Mouse (Mus musculus) MEL (cell line): ENCODE measurements at regions not wholly inside any gene's neighbourhood (a gene's known extent, or its start where the extent isn't known, plus 50 kb on each side); places are given as distances from the start of the nearest gene placed in this dataset.

Source experiments
- DNase-seq: peaks from one replicate; pipeline ENCODE4 v3.0.0; 2011; ENCODE audit warnings: low read depth, low spot score
- H3K27ac ChIP-seq: 2 replicates; pipeline ENCODE4 v1.5.1; 2012; ENCODE audit warnings: low read depth, mild to moderate bottlenecking, control low read depth, low read length, moderate library complexity; ENCODE audit not compliant: control insufficient read depth
- H3K27me3 ChIP-seq, 2 experiments: fragments of 150-350 bp in 1 of 2; sonication (generic) in 1 of 2; 2 replicates each; pipeline ENCODE4 v1.6.1; 2012; ENCODE audit warnings: low read length in 2 of 2, mild to moderate bottlenecking in 2 of 2, improper control_type of control experiment in 1 of 2, moderate library complexity in 1 of 2; ENCODE audit not compliant: insufficient read depth in 2 of 2, control insufficient read depth in 1 of 2
- H3K36me3 ChIP-seq, 2 experiments: 2 replicates each; pipeline ENCODE4 v1.6.1; 2012 to 2014; ENCODE audit warnings: low read length in 2 of 2, improper control_type of control experiment in 1 of 2, inconsistent platforms in 1 of 2, mild to moderate bottlenecking in 1 of 2; ENCODE audit not compliant: insufficient read depth in 2 of 2, control insufficient read depth in 1 of 2
- H3K4me1 ChIP-seq, 2 experiments: fragments of 150-350 bp in 1 of 2; sonication (generic) in 1 of 2; 2 replicates each; pipeline ENCODE4 v1.6.1; 2012; ENCODE audit warnings: low read length in 2 of 2, improper control_type of control experiment in 1 of 2, mild to moderate bottlenecking in 1 of 2; ENCODE audit not compliant: insufficient read depth in 2 of 2, control insufficient read depth in 1 of 2
- H3K4me3 ChIP-seq, 2 experiments: fragments of 150-350 bp in 1 of 2; sonication (generic) in 1 of 2; 2 replicates each; pipeline ENCODE4 v1.5.1; 2012; ENCODE audit warnings: low read depth in 2 of 2, low read length in 2 of 2, mild to moderate bottlenecking in 2 of 2, moderate library complexity in 2 of 2, control low read depth in 1 of 2, improper control_type of control experiment in 1 of 2; ENCODE audit not compliant: control insufficient read depth in 1 of 2, insufficient read depth in 1 of 2
- H3K79me2 ChIP-seq: 2 replicates; pipeline ENCODE4 v1.6.1; 2012; ENCODE audit warnings: mild to moderate bottlenecking, low read length, moderate library complexity; ENCODE audit not compliant: control insufficient read depth, poor library complexity, insufficient read depth
- H3K9ac ChIP-seq: 2 replicates; pipeline ENCODE4 v1.6.1; 2012; ENCODE audit warnings: low read depth, mild to moderate bottlenecking, control low read depth, low read length, moderate library complexity; ENCODE audit not compliant: control insufficient read depth, poor library complexity, severe bottlenecking
- H3K9me3 ChIP-seq: fragments of 150-350 bp; sonication (generic); replicated peaks from 2 replicates; pipeline ENCODE4 v1.6.1; 2012; ENCODE audit warnings: mild to moderate bottlenecking, low read length, improper control_type of control experiment, moderate library complexity; ENCODE audit not compliant: insufficient read depth
- BHLHE40 ChIP-seq: IDR thresholded peaks from 2 replicates; pipeline ENCODE4 v1.6.1; 2012; ENCODE audit warnings: low read depth, mild to moderate bottlenecking, inconsistent platforms, low read length, improper control_type of control experiment, borderline replicate concordance
- CHD1 ChIP-seq: IDR thresholded peaks from 2 replicates; pipeline ENCODE4 v1.6.1; 2012; ENCODE audit warnings: low read depth, mild to moderate bottlenecking, inconsistent platforms, low read length, improper control_type of control experiment
- CHD2 ChIP-seq: IDR thresholded peaks from 2 replicates; pipeline ENCODE4 v1.6.1; 2011; ENCODE audit warnings: low read length, improper control_type of control experiment
- E2F4 ChIP-seq: IDR thresholded peaks from 2 replicates; pipeline ENCODE4 v1.6.1; 2011; ENCODE audit warnings: low read depth, low read length, improper control_type of control experiment, borderline replicate concordance
- ELF1 ChIP-seq: IDR thresholded peaks from 2 replicates; pipeline ENCODE4 v1.6.1; 2014; ENCODE audit warnings: low read depth, mild to moderate bottlenecking, inconsistent platforms, low read length, improper control_type of control experiment, moderate library complexity
- EP300 ChIP-seq, 2 experiments: IDR thresholded peaks; 2 replicates each; pipeline ENCODE4 v1.6.1; 2011; ENCODE audit warnings: improper control_type of control experiment in 2 of 2, low read length in 2 of 2, low read depth in 1 of 2, mild to moderate bottlenecking in 1 of 2
- GABPA ChIP-seq: IDR thresholded peaks from 2 replicates; pipeline ENCODE4 v1.6.1; 2012; ENCODE audit warnings: low read depth, mild to moderate bottlenecking, inconsistent platforms, low read length, improper control_type of control experiment, moderate library complexity
- GATA1 ChIP-seq: IDR thresholded peaks from 2 replicates; pipeline ENCODE4 v1.6.1; 2011; ENCODE audit warnings: low read depth, low read length, improper control_type of control experiment
- HCFC1 ChIP-seq: IDR thresholded peaks from 2 replicates; pipeline ENCODE4 v1.6.1; 2012; ENCODE audit warnings: low read depth, mild to moderate bottlenecking, inconsistent platforms, low read length, improper control_type of control experiment, moderate library complexity
- JUND ChIP-seq: IDR thresholded peaks from 2 replicates; pipeline ENCODE4 v1.6.1; 2011; ENCODE audit warnings: low read depth, mild to moderate bottlenecking, improper control_type of control experiment, low read length
- MAFK ChIP-seq: IDR thresholded peaks from 2 replicates; pipeline ENCODE4 v1.6.1; 2011; ENCODE audit warnings: low read depth, mild to moderate bottlenecking, low read length, improper control_type of control experiment, borderline replicate concordance
- MAX ChIP-seq: IDR thresholded peaks from 2 replicates; pipeline ENCODE4 v1.6.1; 2011; ENCODE audit warnings: low read length, improper control_type of control experiment
- MAZ ChIP-seq: IDR thresholded peaks from 2 replicates; pipeline ENCODE4 v1.6.1; 2012; ENCODE audit warnings: low read depth, mild to moderate bottlenecking, inconsistent platforms, low read length, improper control_type of control experiment
- MXI1 ChIP-seq: IDR thresholded peaks from 2 replicates; pipeline ENCODE4 v1.6.1; 2011; ENCODE audit warnings: mild to moderate bottlenecking, low read depth, low read length, improper control_type of control experiment
- MYB ChIP-seq: IDR thresholded peaks from 2 replicates; pipeline ENCODE4 v1.6.1; 2011; ENCODE audit warnings: mild to moderate bottlenecking, low read depth, low read length, improper control_type of control experiment
- MYC ChIP-seq: IDR thresholded peaks from 2 replicates; pipeline ENCODE4 v1.6.1; 2011; ENCODE audit warnings: low read depth, mild to moderate bottlenecking, low read length, improper control_type of control experiment, moderate library complexity
- NRF1 ChIP-seq: IDR thresholded peaks from 2 replicates; pipeline ENCODE4 v1.6.1; 2014; ENCODE audit warnings: low read depth, mild to moderate bottlenecking, inconsistent platforms, low read length, improper control_type of control experiment, moderate library complexity; ENCODE audit not compliant: poor library complexity, insufficient read depth, severe bottlenecking
- POLR2AphosphoS2 ChIP-seq: IDR thresholded peaks from 2 replicates; pipeline ENCODE4 v1.6.1; 2011; ENCODE audit warnings: low read length, improper control_type of control experiment
- RCOR1 ChIP-seq: IDR thresholded peaks from 2 replicates; pipeline ENCODE4 v1.6.1; 2012; ENCODE audit warnings: low read depth, mild to moderate bottlenecking, inconsistent platforms, low read length, improper control_type of control experiment
- SMC3 ChIP-seq: IDR thresholded peaks from 2 replicates; pipeline ENCODE4 v1.6.1; 2011; ENCODE audit warnings: low read depth, low read length, improper control_type of control experiment
- TAL1 ChIP-seq: IDR thresholded peaks from 2 replicates; pipeline ENCODE4 v1.6.1; 2012; ENCODE audit warnings: mild to moderate bottlenecking, inconsistent platforms, low read length, moderate library complexity, mixed read lengths
- TCF12 ChIP-seq: IDR thresholded peaks from 2 replicates; pipeline ENCODE4 v1.6.1; 2014; ENCODE audit warnings: low read depth, mild to moderate bottlenecking, inconsistent platforms, low read length, improper control_type of control experiment, moderate library complexity
- USF1 ChIP-seq: IDR thresholded peaks from 2 replicates; pipeline ENCODE4 v1.6.1; 2014; ENCODE audit warnings: low read depth, mild to moderate bottlenecking, inconsistent platforms, low read length, improper control_type of control experiment, moderate library complexity
- ZKSCAN1 ChIP-seq: IDR thresholded peaks from 2 replicates; pipeline ENCODE4 v1.6.1; 2012; ENCODE audit warnings: low read depth, mild to moderate bottlenecking, inconsistent platforms, low read length, improper control_type of control experiment, moderate library complexity
- ZMIZ1 ChIP-seq: IDR thresholded peaks from 2 replicates; pipeline ENCODE4 v1.6.1; 2012; ENCODE audit warnings: low read depth, mild to moderate bottlenecking, inconsistent platforms, low read length, improper control_type of control experiment, moderate library complexity
- ZNF384 ChIP-seq: IDR thresholded peaks from 2 replicates; pipeline ENCODE4 v1.6.1; 2012; ENCODE audit warnings: low read depth, mild to moderate bottlenecking, inconsistent platforms, low read length, improper control_type of control experiment

- Histone ChIP-seq H3K4me3 (no peak overlapping the region), H3K9ac (no peak overlapping the region), H3K4me1 (no peaks in the 10 kb centered on the region), H3K79me2 (no peaks in the 10 kb centered on the region), H3K27me3 (peaks cover 4 to 11% of the 10 kb centered on the region in 2 experiments), H3K9me3 (no peaks in the 10 kb centered on the region), H3K27ac (no peak overlapping the region), H3K36me3 (no peaks in the 10 kb centered on the region)
- no peak for TF ChIP-seq TAL1
- TF ChIP-seq TCF12 = no peak
- TF ChIP-seq MYB = no peak
- no peak for TF ChIP-seq MXI1
- TF ChIP-seq RCOR1 = no peak
- TF ChIP-seq CHD2 = no peak
- TF ChIP-seq BHLHE40 = no peak
- TF ChIP-seq HCFC1 = no peak
- no peak for TF ChIP-seq ELF1
- no peak for TF ChIP-seq SMC3
- TF ChIP-seq ZMIZ1 = no peak
- no peak for DNase-seq
These were observed 67.6 kb upstream of the Col5a1 start for GRCm38 (mm10) chr2:27818656-27819055.

- Histone ChIP-seq H3K4me1 (no peaks in the 10 kb centered on the region), H3K9me3 (no peaks in the 10 kb centered on the region), H3K36me3 (no peaks in the 10 kb centered on the region), H3K27me3 (peaks cover 7 to 10% of the 10 kb centered on the region in 2 experiments), H3K79me2 (no peaks in the 10 kb centered on the region), H3K9ac (no peak overlapping the region), H3K4me3 (no peak overlapping the region), H3K27ac (no peak overlapping the region)
- TF ChIP-seq ZKSCAN1 (no peak), ZNF384 (no peak), JUND (no peak), E2F4 (no peak), POLR2AphosphoS2 (no peak), USF1 (no peak)
- no peak for DNase-seq
These were observed 59.4 kb upstream of the Col5a1 start for GRCm38 (mm10) chr2:27826826-27827225.

- Histone ChIP-seq H3K9me3 (no peaks in the 10 kb centered on the region), H3K27ac (no peak overlapping the region), H3K79me2 (no peaks in the 10 kb centered on the region), H3K27me3 (peaks cover 5 to 10% of the 10 kb centered on the region in 2 experiments), H3K4me1 (no peaks in the 10 kb centered on the region), H3K9ac (no peak overlapping the region), H3K4me3 (no peak overlapping the region), H3K36me3 (no peaks in the 10 kb centered on the region)
- DNase-seq = no peak
- TF ChIP-seq GATA1 (no peak), CHD2 (no peak), MYC (no peak), MAZ (no peak), TAL1 (no peak), MAFK (no peak), MAX (no peak), ZNF384 (no peak), ZKSCAN1 (no peak), BHLHE40 (no peak), NRF1 (no peak), CHD1 (no peak), USF1 (no peak), TCF12 (no peak), EP300 (IDR thresholded peaks at IDR 0.05; ENCODE audit: low read depth in 1 of 2, low read length in 2 of 2) (no peak), ELF1 (no peak), GABPA (no peak)
These were observed 58.6 kb upstream of the Col5a1 start for GRCm38 (mm10) chr2:27827582-27827981.
